Mouse (Mus musculus) lung, embryonic 16.5 days (tissue): ENCODE data around the gene March2. TPM values are rescaled to one million over a fixed set of nuclear protein-coding genes. Genes with fewer than 3 reads are reported as not detected.
"Not testable (repeated sequence)": the region's sequence is repeated elsewhere in the genome, so short reads cannot be mapped to it uniquely, and the experiment has no call there.

ENCODE experiments used
- ATAC-seq: fragments of 200-750 bp; cut with Nextera tagmentation; 2 replicates; pipeline ENCODE4 v1.8.0; 2017; ENCODE audit warnings: low read depth, mild to moderate bottlenecking, moderate library complexity
- H3K27ac ChIP-seq: fragments of 300-500 bp; sonication (generic); 2 replicates; pipeline ENCODE4 v1.5.1; 2014; ENCODE audit warnings: mild to moderate bottlenecking, control low read depth, low read length
- H3K27me3 ChIP-seq: fragments of 300-500 bp; sonication (generic); 2 replicates; pipeline ENCODE4 v1.6.1; 2014; ENCODE audit warnings: low read depth, low read length, mixed read lengths; ENCODE audit not compliant: control insufficient read depth, insufficient read depth
- H3K36me3 ChIP-seq: fragments of 300-500 bp; sonication (generic); 2 replicates; pipeline ENCODE4 v1.6.1; 2014; ENCODE audit warnings: low read length; ENCODE audit not compliant: control insufficient read depth, insufficient read depth
- H3K4me1 ChIP-seq: fragments of 300-500 bp; sonication (generic); replicated peaks from 2 replicates; pipeline ENCODE4 v1.6.1; 2014; ENCODE audit warnings: low read length, mixed read lengths; ENCODE audit not compliant: control insufficient read depth, insufficient read depth
- H3K4me2 ChIP-seq: fragments of 300-500 bp; sonication (generic); 2 replicates; pipeline ENCODE4 v1.6.1; 2014; ENCODE audit warnings: low read depth, low read length, control low read depth
- H3K4me3 ChIP-seq: fragments of 300-500 bp; sonication (generic); 2 replicates; pipeline ENCODE4 v1.5.1; 2014; ENCODE audit warnings: mild to moderate bottlenecking, low read length, control low read depth
- H3K9ac ChIP-seq: fragments of 300-500 bp; sonication (generic); 2 replicates; pipeline ENCODE4 v1.6.1; 2014; ENCODE audit warnings: low read length, control low read depth
- H3K9me3 ChIP-seq: fragments of 300-500 bp; sonication (generic); 2 replicates; pipeline ENCODE4 v1.6.1; 2016; ENCODE audit warnings: low read length; ENCODE audit not compliant: control insufficient read depth
- WGBS: fragments of 180-500 bp; shearing (Covaris S2); extraction: QIAGEN DNeasy Blood & Tissue Kit; methylation state at CpG from one replicate; pipeline ENCODE4 v1.1.7; 2014; 5-methylcytosine and 5-hydroxymethylcytosine counted together
- polyA plus RNA-seq: library from polyadenylated mRNA; unstranded; fragments of >200 nt; fragmentation: Nextera tagmentation; extraction: Ambion mirVana; gene quantifications from 2 replicates; pipeline ENCODE4 v1.2.1, GENCODE M21; 2015

March2 gene
- polyA plus RNA-seq, 1 experiment from 2014 or later: 61.8 TPM

DNA sequence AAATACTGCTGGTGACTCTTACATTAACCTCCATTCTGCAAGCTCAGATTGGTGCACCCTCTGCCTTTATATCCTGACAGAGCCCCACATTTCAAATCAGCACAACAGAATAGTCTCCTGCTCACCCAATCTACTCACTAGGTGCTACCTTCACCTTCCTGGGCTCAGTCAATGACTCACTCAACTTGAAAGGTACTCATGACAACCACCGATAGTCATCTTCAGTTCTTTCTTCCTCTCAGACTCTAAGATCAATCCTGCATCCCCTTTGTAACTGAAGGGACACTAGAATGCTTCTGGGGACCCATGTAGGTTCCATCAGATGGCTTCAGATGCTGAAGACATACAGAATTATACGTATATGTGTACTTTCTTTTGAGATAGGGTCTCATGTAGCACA, 33.8 kb upstream of the March2 start:
- WGBS: 95% methylated on average over 2 of the region's 2 CpGs
- Histone ChIP-seq H3K27me3 (no peaks in the 10 kb centered on the region), H3K9me3 (no peaks in the 10 kb centered on the region), H3K4me1 (peaks cover 20% of the 10 kb centered on the region), H3K9ac (no peak overlapping the region), H3K27ac (no peak overlapping the region), H3K36me3 (peaks cover 15% of the 10 kb centered on the region), H3K4me2 (no peak overlapping the region), H3K4me3 (no peak overlapping the region)
- no peak for ATAC-seq

DNA sequence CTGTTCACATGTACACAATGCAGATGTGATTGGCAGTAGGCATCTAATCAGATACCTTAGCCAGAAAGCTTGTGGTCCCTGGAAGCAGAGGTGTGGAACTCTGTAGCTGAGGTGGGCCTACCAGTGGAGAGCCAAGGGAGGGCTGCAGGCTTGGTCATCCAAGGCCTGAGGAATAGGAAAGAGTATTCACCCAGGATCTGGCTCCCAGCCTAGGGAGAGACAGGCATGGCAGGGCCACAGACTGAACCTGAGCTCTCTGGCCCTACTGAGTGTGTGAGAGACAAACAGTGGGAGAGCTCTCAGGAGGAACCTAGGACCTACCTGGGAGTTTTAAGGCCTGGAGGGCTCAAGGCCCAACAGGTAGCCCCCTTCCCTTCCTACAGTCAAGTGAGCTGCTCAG, 32.7 kb upstream of the March2 start:
- H3K36me3 ChIP-seq: peaks cover 17% of the 10 kb centered on the region
- peaks cover 9% of the 10 kb centered on the region for H3K4me1 ChIP-seq
- ATAC-seq: no peak
- no peaks in the 10 kb centered on the region for H3K27me3 ChIP-seq
- H3K4me3 ChIP-seq: no peak overlapping the region
- no peak overlapping the region for H3K27ac ChIP-seq
- H3K9ac ChIP-seq: no peak overlapping the region
- no peaks in the 10 kb centered on the region for H3K9me3 ChIP-seq
- no peak overlapping the region for H3K4me2 ChIP-seq

DNA sequence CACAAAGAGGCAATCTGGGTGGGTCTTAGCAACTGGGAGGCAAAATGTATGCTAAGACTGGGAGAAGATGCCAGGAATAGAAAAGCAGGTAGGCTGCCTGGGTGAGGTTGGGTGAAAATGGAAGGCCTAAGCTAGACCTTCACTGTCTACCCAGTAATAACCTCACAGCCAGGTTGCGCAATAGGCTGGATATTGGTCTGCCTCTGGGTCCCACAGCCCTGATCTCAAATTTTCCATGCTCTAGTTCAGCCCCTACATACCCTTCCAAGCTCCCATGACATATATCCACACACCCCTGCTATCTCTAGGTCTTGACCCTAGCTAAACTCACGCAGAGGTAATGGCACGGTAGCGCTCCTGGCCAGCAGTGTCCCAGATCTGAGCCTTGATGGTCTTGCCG, 31.0 kb upstream of the March2 start:
- Histone ChIP-seq H3K9me3 (no peaks in the 10 kb centered on the region), H3K9ac (no peak overlapping the region), H3K4me1 (no peaks in the 10 kb centered on the region), H3K4me3 (no peak overlapping the region), H3K4me2 (no peak overlapping the region), H3K27ac (no peak overlapping the region), H3K36me3 (peaks cover 25% of the 10 kb centered on the region), H3K27me3 (no peaks in the 10 kb centered on the region)
- ATAC-seq: no peak
- 91% methylated on average over 5 of the region's 5 CpGs for WGBS

GRCm38 (mm10) chr17:33746011-33746410, 27.5 kb upstream of the March2 start:
- WGBS: 58% methylated on average over 2 of the region's 2 CpGs
- H3K27ac ChIP-seq: no peak overlapping the region

DNA sequence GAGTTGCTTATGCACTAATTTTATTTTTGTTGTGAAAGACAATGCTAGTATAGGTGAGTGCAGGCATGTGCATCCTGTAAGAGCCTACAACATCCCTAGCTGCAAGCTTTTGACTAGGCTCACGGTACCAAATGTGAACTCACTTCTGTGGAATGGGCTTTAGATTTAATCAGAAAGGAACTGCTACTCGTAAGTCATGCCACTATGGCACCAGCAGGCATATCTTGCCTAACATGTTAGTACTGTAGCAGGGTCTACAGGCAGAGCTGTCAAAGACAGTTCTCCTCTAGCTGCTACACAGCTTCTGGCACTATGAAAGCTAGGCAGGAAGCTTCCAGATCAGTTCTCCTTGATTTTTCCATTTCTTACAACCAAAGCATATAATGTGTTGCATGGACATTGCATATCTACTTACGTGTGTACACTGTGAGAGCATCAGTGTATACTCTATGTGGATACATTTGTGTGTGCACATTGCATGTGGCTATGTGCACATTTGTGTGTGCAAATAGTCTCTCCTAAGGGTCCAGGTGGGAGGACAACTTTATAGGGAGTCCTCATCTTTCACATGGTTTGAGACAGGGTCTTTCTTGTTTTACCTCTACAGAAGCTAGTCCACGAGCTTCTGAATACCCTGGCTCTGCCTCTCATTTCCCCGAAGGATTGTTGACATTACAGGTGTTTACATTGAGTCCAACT, 26.4 kb upstream of the March2 start:
- WGBS: 64% methylated on average over 5 of the region's 5 CpGs
- Histone ChIP-seq H3K27ac (no peak overlapping the region), H3K4me3 (no peak overlapping the region), H3K36me3 (peaks cover 24% of the 10 kb centered on the region), H3K9me3 (no peaks in the 10 kb centered on the region), H3K27me3 (no peaks in the 10 kb centered on the region), H3K4me2 (no peak overlapping the region), H3K9ac (no peak overlapping the region), H3K4me1 (no peaks in the 10 kb centered on the region)
- no peak for ATAC-seq

More at GRCm38 (mm10) chr17:33746011-33746410, 27.5 kb upstream of the March2 start:
- Histone ChIP-seq H3K4me3 (no peak overlapping the region), H3K4me2 (no peak overlapping the region), H3K27me3 (no peaks in the 10 kb centered on the region), H3K9ac (no peak overlapping the region), H3K4me1 (no peaks in the 10 kb centered on the region), H3K9me3 (no peaks in the 10 kb centered on the region), H3K36me3 (peaks cover 25% of the 10 kb centered on the region)
- ATAC-seq: peak; percentile 64

- H3K9ac ChIP-seq: no peak overlapping the region
- H3K4me2 ChIP-seq: no peak overlapping the region
- no peaks in the 10 kb centered on the region for H3K9me3 ChIP-seq
- no peaks in the 10 kb centered on the region for H3K27me3 ChIP-seq
- H3K36me3 ChIP-seq: peaks cover 10% of the 10 kb centered on the region
- no peak overlapping the region for H3K27ac ChIP-seq
- H3K4me1 ChIP-seq: no peaks in the 10 kb centered on the region
- 84% methylated on average over 1 of the region's 1 CpGs for WGBS
- no peak overlapping the region for H3K4me3 ChIP-seq
- no peak for ATAC-seq
Measured at GRCm38 (mm10) chr17:33742420-33742819, 23.9 kb upstream of the March2 start.

DNA sequence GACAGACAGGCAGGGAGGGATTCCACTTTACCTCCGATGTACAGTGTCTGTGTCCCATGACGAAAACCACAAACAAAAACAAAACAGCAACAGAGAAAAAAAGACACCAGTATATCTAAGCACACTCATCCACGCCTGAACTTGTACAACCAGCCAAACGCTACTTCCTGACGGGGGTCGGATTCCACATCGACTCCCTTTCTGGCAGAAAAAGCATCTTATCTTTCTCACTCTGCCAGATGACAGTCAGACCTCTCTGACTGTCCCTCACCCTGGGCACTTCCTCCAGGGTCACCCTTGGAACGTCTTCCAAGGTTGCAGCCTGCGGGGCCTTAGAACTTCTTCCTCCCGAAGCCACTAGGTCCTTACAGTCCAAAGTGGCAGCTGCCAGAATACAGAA, 15.1 kb upstream of the March2 start:
- H3K27ac ChIP-seq, H3K9me3 ChIP-seq, H3K4me1 ChIP-seq, H3K9ac ChIP-seq, H3K27me3 ChIP-seq, H3K36me3 ChIP-seq, H3K4me3 ChIP-seq, ATAC-seq, H3K4me2 ChIP-seq: not testable (repeated sequence)
- 43% methylated on average over 10 of the region's 10 CpGs for whole genome bisulfite sequencing

DNA sequence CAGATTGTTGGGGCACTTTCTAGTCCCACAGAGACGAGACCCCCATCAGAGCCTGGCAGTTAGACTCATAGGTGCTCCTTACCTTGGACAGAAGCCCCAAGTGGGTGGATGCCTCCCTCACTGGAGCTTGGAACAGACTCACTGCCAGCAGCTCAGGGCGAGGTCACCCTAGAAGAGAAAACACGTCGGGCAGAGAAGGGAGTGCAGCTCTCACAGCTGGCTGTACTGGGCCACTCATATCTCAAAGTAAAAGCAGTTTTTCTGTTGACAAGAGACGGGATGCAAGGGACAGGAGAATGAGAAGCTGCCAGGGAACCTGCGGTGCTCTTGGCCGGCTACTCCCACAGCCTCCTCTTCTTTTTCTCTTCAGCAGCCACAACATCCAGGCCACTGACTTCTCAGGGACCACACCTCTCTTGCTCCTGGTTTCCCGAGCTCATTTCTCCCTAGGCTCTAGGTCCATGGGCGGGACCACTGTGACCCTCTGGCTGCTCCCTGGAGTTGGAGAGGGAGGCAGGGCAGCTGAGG, 14.2 kb upstream of the March2 start:
- not testable (repeated sequence) for H3K27ac ChIP-seq, H3K9me3 ChIP-seq, H3K4me3 ChIP-seq, H3K4me1 ChIP-seq, H3K4me2 ChIP-seq, ATAC-seq, H3K36me3 ChIP-seq, H3K27me3 ChIP-seq, H3K9ac ChIP-seq
- WGBS: 58% methylated on average over 9 of the region's 9 CpGs

DNA sequence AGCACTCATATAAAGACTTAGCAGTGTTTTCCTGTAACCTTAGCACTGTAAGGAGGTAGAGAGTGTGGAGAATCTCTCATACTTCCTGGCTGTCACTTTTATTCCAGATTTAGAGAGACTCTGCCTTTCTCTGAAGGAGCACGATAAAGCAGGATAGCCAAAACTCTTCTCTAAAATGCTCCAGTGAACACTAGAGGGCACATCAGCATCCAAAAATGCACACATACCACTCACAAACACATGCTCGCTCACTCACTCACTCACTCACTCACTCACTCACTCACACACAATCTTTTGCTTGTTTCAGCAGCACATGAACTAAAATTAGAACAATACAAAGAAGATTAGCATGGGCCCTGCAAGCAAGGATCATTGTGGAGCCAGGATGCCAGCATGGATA, 10.7 kb upstream of the March2 start:
- no peak overlapping the region for H3K4me3 ChIP-seq

More for the DNA sequence above, 10.7 kb upstream of the March2 start:
- no peak overlapping the region for H3K27ac ChIP-seq
- no peak for ATAC-seq
- H3K36me3 ChIP-seq: no peaks in the 10 kb centered on the region
- no peaks in the 10 kb centered on the region for H3K27me3 ChIP-seq
- H3K4me1 ChIP-seq: no peaks in the 10 kb centered on the region
- no peak overlapping the region for H3K9ac ChIP-seq
- no peaks in the 10 kb centered on the region for H3K9me3 ChIP-seq
- no peak overlapping the region for H3K4me2 ChIP-seq
- WGBS: 44% methylated on average over 2 of the region's 2 CpGs
